Mouse (Mus musculus) cerebellum, adult 9-10 months (tissue): ENCODE results near the gene Retnlb.
"Not testable (repeated sequence)": the region's sequence is repeated elsewhere in the genome, so short reads cannot be mapped to it uniquely, and the experiment has no call there.

Experiments
- DNase-seq: peaks from one replicate; pipeline ENCODE4 v3.0.0; 2022

Gene Retnlb

GRCm38 (mm10) chr16:48816695-48817094 is at the start of gene Retnlb:
Gene Retnlb (plus strand): TSS chr16:48816856.
- no peak for DNase-seq

GRCm38 (mm10) chr16:48769183-48769582 is 47.5 kb upstream of the Retnlb start:
- DNase-seq = no peak

- no peak for DNase-seq
These were observed 44.6 kb upstream of the Retnlb start, which contains the start of gene Trat1 for GRCm38 (mm10) chr16:48771971-48772445. Gene Trat1 (minus strand): TSS chr16:48772021.

DNA sequence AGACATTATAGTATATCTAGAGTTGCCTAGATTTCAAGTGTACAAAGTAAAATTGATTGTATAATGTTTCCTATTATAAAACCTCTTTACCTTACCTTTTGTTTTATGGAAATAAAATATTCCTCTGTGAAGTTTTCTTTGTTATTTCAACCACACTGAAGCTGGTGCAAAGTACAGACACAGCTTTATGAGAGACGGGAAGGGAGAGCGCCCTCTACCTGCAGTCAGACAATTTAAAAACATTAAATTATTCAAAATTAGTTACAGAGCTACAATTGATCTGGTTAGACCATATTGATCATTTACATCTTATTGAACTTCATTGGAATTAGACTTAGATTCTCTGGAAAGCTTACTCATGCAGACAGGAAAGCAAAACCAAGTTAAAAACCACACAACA is 39.4 kb upstream of the Retnlb start:
- DNase-seq = no peak

- DNase-seq = no peak
These were observed 30.4 kb upstream of the Retnlb start for GRCm38 (mm10) chr16:48786258-48786657.

DNA sequence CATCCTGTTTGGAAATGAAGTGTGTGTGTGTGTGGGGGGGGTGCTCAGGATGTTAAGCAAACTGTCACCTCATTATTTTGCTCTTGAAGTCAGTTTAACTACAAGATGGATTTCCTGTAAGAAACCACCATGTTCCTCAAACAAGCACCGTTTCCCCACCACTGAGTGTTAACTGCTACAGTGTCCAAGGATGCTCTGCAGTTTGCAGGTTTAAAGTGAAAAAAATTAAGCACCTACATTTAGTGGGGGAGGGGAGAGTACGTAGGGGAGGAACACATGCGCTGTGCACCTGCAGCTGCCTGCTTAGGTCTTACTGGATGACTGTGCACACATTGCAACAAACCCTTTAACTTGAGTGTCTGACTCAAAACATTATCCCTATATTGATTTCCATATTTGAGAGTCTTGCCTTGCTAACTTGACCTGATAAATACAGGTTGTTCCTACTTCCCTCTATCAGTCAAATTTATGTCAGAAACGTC is 27.9 kb upstream of the Retnlb start:
- no peak for DNase-seq

DNA sequence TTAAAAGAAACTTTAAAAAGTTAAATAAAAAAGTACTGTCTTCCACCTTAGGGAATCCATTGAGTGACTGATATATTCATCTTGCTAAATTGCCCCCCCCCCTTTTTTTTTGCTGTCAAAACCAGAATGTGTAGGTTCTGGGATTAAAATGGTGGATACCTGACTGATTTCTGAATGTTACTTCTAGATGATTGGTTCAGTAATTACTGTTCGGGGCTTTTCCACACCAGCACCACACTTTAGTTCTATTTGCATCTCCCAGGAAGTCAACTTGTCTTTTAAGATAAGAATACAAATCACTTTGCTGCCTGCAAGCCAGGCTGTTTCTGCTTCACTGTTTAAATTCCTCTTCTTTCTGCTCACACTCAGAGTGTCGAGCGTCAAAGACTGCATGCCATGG is 18.4 kb upstream of the Retnlb start:
- DNase-seq = no peak

DNA sequence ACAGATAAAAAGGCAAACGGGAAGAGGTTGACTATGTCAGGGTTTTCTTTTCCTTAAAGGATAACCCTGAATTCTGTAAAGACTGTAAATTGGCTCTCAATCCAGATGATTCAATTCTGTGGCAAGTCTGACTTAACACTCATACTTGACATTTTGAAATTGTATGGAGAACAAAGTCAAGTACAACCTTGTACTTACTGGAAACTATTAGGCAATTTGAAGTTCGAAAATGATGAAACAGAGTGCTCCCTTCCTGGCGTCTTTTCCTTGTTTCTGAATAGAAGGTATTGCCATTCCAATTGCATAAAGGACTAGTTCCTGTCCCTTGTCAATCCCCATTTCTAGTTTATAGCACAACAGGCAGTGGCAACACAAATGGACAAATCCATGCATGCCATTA is 17.2 kb upstream of the Retnlb start:
- no peak for DNase-seq

GRCm38 (mm10) chr16:48800906-48801305 is 15.8 kb upstream of the Retnlb start:
- DNase-seq = no peak

DNA sequence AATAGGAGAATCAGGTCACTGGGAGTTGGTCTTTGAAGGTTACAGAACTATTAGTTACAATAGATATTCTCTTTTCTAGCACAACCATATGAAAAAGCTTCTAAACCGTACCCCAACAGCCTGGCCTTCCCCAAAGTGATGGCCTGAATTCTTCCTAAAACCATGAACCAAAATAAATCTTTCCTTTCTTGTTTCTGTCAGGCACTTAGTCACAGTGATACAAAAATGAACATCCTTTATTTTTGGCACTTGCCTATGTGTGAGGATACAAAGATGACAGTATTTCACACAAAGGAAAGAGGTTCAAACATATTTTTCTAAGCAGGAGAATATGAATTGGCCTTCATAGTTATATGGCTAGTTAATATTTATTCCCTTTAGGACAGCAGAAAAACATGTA is 11.2 kb upstream of the Retnlb start:
- no peak for DNase-seq

DNA sequence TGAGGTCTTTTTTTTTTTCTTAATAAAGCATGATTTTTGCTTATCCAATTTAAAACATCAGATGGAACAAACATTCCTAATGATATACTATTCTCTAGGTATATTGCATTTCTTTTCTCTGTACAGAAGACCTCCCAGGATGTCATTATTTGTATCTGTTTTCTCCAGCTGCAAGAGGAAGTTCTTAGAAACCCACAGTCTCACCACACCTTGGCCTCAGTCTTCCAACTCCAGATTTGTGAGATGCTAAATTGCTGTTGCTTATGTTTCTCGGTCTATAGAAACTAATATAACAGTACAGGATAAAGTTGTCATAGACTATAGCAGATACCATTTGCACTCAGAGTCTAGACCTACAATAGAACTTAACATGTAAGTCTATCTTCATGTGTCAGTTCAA is 10.1 kb upstream of the Retnlb start:
- no peak for DNase-seq

- no peak for DNase-seq
These were observed 7.3 kb upstream of the Retnlb start for GRCm38 (mm10) chr16:48809374-48809773.

- DNase-seq = no peak
These were observed 4.7 kb upstream of the Retnlb start for GRCm38 (mm10) chr16:48811881-48812436.

- no peak for DNase-seq
These were observed 1.9 kb downstream of the Retnlb start for GRCm38 (mm10) chr16:48818524-48818923.

- no peak for DNase-seq
These were observed 9.8 kb downstream of the Retnlb start for GRCm38 (mm10) chr16:48826474-48826873.

DNA sequence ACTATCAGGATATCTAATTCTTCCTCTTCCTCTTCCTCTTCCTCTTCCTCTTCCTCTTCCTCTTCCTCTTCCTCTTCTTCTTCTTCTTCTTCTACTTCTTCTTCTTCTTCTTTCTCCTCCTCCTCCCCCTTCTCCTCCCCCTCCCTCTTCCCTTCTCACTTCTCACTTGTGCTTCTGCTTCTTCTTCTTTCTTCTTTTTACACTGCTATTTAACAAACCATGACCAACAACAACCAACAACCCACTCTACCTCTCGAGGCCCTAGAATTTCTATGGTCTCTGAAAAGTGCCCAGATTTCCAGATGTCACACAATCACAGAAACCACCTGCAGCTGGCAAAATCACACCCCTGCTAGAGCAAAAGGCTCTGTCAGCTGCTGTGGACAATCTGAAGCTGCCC is 11.0 kb downstream of the Retnlb start:
- DNase-seq = no peak

GRCm38 (mm10) chr16:48829060-48829459 is 12.4 kb downstream of the Retnlb start:
- DNase-seq = no peak

- DNase-seq = no peak
These were observed 15.4 kb downstream of the Retnlb start for GRCm38 (mm10) chr16:48832055-48832454.

DNA sequence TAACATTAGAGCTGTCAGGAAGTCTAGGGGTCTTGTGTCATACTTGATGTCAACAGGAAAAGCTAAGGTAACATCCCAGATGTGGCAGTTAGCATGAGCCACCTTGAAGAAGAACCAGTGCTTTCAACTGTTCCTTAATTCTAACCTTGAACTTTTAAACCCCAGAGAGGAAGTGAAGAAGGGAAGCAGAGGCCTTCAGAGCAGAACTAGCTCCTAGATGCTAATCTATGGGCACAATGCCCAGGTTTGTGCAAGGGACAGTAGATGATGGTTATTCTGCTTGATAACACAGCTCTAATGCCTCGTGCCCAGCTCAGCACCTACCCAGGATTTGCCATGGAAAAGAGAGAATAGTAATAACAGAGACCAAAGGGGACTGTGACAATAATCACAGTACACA is 17.0 kb downstream of the Retnlb start:
- not testable (repeated sequence) for DNase-seq

DNA sequence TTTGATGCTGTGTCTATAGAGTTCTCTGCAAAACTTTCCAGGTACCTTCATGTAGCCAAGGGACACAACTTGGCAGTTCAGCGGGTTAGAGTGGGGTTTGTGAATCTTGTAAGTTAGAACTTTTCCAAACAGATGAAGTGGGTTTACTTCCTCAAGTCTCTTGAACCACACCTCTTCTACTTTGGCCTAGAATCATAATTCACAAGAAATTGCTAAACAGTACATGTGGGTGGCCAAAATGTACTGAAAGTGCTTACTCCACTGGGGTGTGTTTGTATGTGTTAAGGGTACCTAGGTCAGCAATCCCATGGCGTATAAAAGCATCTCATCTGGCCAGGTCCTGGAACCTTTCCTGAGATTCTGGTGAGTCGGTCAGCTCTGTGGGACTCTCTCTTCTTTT is 25.6 kb downstream of the Retnlb start, which contains the start of gene Retnla:
Gene Retnla (plus strand): TSS at position 286 of the 400 bp plus-strand sequence.
- no peak for DNase-seq

DNA sequence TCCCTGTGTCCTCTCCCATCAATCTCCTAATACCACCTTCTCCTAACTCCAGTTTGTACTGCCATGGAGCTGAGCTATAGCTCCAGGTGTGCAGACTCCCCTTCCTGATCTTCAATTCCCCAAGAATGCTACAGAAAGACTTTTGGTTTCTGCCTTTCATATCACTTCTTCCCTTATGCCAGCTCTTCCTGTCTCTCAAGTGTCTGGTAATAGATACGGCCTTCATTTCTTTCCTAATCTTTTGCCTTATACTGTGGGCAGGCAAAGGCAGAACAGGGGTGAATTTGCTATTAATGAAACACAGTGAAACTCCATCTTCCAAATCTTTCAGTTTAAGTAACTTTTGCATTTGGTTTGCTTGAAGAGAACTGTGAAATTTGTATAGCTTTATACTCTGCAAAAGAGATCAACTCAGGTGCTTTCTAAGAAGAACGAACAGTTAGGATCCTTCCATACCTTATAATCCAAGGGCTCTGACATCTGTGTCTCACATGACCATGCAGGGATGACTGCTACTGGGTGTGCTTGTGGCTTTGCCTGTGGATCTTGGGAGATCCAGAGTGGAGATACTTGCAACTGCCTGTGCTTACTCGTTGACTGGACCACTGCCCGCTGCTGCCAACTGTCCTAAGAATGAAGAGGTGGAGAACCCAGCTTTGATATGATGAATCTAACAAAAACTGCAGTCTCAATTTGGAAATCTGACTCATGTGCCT is 27.2 kb downstream of the Retnlb start:
- DNase-seq = no peak

DNA sequence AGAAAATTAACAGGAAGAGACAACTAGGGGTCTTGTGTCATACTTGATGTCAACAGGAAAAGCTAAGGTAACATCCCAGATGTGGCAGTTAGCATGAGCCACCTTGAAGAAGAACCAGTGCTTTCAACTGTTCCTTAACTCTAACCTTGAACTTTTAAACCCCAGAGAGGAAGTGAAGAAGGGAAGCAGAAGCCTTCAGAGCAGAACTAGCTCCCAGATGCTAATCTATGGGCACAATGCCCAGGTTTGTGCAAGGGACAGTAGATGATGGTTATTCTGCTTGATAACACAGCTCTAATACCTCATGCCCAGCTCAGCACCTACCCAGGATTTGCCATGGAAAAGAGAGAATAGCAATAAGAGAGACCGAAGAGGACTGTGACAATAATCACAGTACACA is 48.3 kb downstream of the Retnlb start:
- not testable (repeated sequence) for DNase-seq

DNA sequence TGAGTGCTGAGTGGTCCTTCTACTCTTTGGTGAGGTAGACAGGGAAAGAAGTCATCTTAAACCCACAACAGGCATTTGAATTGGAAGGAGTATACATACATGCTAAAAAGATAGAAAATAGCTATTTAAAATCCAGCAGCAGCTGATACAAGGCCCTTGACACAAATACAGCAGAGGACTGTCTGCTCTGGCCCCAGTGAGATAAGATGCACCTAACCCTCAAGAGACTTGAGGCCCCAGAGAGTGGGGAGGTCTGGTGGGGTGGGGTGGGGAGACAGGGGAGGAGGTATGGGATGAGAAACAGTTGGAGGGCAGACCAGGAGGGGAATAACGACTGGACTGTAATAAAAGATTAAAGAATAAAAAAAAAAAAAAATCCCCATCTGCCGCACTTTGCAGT is 51.0 kb downstream of the Retnlb start:
- DNase-seq = no peak
